Mouse (Mus musculus) hindbrain, embryonic 12.5 days (tissue): Measurements from ENCODE around the gene Fnbp1l. TPM values are rescaled to one million over a fixed set of nuclear protein-coding genes. Genes with fewer than 3 reads are reported as not detected.
A peak's percentile ranks its signal among the peaks of the same experiment; 100 is the strongest.

Experiments
- ATAC-seq: fragments of 200-750 bp; cut with Nextera tagmentation; 2 replicates; pipeline ENCODE4 v1.8.0; 2017; ENCODE audit warnings: moderate TSS enrichment; ENCODE audit not compliant: low FRiP score
- H3K27ac ChIP-seq: fragments of 300-500 bp; sonication (generic); 2 replicates; pipeline ENCODE4 v1.5.1; 2016; ENCODE audit warnings: mild to moderate bottlenecking
- H3K27me3 ChIP-seq: fragments of 300-500 bp; sonication (generic); 2 replicates; pipeline ENCODE4 v1.6.1; 2016; ENCODE audit warnings: mild to moderate bottlenecking
- H3K36me3 ChIP-seq: fragments of 300-500 bp; sonication (generic); 2 replicates; pipeline ENCODE4 v1.6.1; 2016; ENCODE audit warnings: mild to moderate bottlenecking
- H3K4me1 ChIP-seq: fragments of 300-500 bp; sonication (generic); 2 replicates; pipeline ENCODE4 v1.6.1; 2016
- H3K4me2 ChIP-seq: fragments of 300-500 bp; sonication (generic); replicated peaks from 2 replicates; pipeline ENCODE4 v1.6.1; 2016; ENCODE audit warnings: mild to moderate bottlenecking
- H3K4me3 ChIP-seq: fragments of 300-500 bp; sonication (generic); 2 replicates; pipeline ENCODE4 v1.5.1; 2016; ENCODE audit warnings: mild to moderate bottlenecking
- H3K9ac ChIP-seq: fragments of 300-500 bp; sonication (generic); 2 replicates; pipeline ENCODE4 v1.6.1; 2016; ENCODE audit warnings: mild to moderate bottlenecking, moderate library complexity
- H3K9me3 ChIP-seq: fragments of 300-500 bp; sonication (generic); replicated peaks from 2 replicates; pipeline ENCODE4 v1.6.1; 2016; ENCODE audit warnings: mild to moderate bottlenecking
- WGBS: fragments of 180-500 bp; shearing (Covaris S2); methylation state at CpG from one replicate; pipeline ENCODE4 v1.1.7; 2016; 5-methylcytosine and 5-hydroxymethylcytosine counted together
- polyA plus RNA-seq: library from polyadenylated mRNA; unstranded; fragments of >200 nt; fragmentation: Nextera tagmentation; extraction: Ambion mirVana; gene quantifications from 2 replicates; pipeline ENCODE4 v1.2.1, GENCODE M21; 2016

The Fnbp1l gene
- polyA plus RNA-seq, 1 experiment from 2014 or later, result 139 TPM

GRCm38 (mm10) chr3:122517726-122518125 lies 101.8 kb downstream of the Fnbp1l start:
- WGBS, result 51% methylated on average over 4 of the region's 4 CpGs
- peaks cover 28% of the 10 kb centered on the region for H3K4me1 ChIP-seq
- no peaks in the 10 kb centered on the region for H3K36me3 ChIP-seq
- peak overlapping the region; percentile 66 for H3K27ac ChIP-seq
- H3K4me2 ChIP-seq, result no peak overlapping the region
- no peak overlapping the region for H3K4me3 ChIP-seq
- H3K27me3 ChIP-seq, result no peaks in the 10 kb centered on the region
- H3K9me3 ChIP-seq, result no peaks in the 10 kb centered on the region
- H3K9ac ChIP-seq, result no peak overlapping the region
- no peak for ATAC-seq

GRCm38 (mm10) chr3:122516327-122516695 lies 103.2 kb downstream of the Fnbp1l start:
- no peak for ATAC-seq
- no peaks in the 10 kb centered on the region for H3K27me3 ChIP-seq
- no peaks in the 10 kb centered on the region for H3K36me3 ChIP-seq
- H3K9me3 ChIP-seq, result no peaks in the 10 kb centered on the region
- H3K4me2 ChIP-seq, result no peak overlapping the region
- H3K27ac ChIP-seq, result no peak overlapping the region
- no peak overlapping the region for H3K4me3 ChIP-seq
- peaks cover 28% of the 10 kb centered on the region for H3K4me1 ChIP-seq
- H3K9ac ChIP-seq, result no peak overlapping the region
- 95% methylated on average over 3 of the region's 3 CpGs for WGBS

- H3K4me3 ChIP-seq, result no peak overlapping the region
- WGBS, result 78% methylated on average over 6 of the region's 6 CpGs
- H3K36me3 ChIP-seq, result no peaks in the 10 kb centered on the region
- H3K4me2 ChIP-seq, result no peak overlapping the region
- H3K27me3 ChIP-seq, result no peaks in the 10 kb centered on the region
- no peaks in the 10 kb centered on the region for H3K9me3 ChIP-seq
- no peak for ATAC-seq
- peaks cover 28% of the 10 kb centered on the region for H3K4me1 ChIP-seq
- H3K27ac ChIP-seq, result no peak overlapping the region
- H3K9ac ChIP-seq, result no peak overlapping the region
These were observed 103.8 kb downstream of the Fnbp1l start for GRCm38 (mm10) chr3:122515568-122516326.

DNA sequence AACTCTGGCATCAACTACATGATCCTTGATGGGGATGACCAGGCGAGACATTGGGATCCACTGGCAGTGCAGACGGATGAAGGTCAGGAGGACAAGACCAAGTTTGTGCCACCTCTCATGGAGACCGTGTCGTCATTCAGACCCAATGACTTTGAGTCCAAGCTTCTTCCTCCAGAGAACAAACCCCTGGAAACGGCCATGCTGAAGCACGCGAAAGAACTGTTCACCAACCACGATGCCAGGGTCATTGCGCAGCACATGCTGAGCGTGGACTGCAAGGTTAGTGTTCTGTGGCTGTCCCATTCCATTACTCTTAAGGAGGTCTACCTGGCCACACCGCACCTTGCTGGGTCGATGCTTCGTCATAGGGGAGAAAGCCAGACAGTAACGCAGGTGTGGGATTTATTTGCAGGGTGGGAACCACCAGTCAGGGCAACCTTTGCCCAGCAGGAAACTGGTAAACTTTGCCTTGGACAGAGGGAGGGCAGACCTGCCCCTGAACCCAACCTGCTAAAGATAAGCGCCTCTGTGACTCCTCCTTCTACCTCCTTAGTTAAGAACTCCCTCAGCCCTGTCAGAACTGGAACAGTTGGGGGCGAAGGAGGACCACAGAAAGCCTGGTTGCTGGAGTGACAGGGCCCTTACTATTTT lies 106.7 kb downstream of the Fnbp1l start:
- 94% methylated on average over 16 of the region's 16 CpGs for WGBS

DNA sequence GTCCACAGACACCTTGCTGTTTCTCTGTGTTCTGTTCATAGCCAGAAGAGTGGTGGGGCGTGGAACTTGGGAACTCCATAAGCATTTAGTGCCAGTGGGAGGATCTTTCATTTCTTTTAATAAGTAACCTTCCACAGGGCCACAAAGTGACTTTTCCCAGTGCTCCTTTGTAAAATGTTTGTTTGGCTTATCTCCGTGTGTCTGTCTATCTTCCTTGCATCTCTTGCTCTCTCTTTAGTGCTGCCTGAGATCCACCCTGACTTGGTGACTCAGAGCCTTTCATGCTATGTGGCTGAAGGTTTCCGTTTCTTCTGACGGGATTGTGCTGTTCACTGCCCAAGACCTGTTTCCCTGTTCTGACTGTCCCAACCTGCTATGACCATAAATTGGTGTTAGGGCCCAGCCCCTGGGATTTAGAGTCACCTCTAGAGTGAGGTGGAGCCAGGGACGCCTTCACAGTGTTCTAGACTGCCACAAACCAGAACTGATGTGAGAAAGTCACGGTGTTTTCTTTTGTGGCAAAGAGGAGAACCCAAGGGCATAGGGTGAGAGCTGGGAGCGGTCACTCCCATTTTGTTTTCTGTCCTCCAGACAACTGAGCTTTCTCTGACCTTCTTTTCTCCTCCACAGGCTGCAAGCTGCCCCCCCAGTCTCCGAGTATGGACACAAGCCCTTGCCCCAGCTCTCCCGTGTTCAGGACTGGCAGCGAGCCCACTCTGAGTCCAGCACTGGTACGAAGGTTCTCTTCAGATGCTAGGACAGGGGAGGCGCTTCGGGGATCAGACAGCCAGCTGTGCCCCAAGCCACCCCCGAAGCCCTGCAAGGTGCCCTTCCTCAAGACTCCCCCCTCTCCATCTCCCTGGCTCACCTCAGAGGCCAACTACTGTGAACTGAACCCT lies 107.5 kb downstream of the Fnbp1l start:
- H3K36me3 ChIP-seq, result no peaks in the 10 kb centered on the region
- 86% methylated on average over 14 of the region's 14 CpGs for WGBS
- peaks cover 2% of the 10 kb centered on the region; the same call in 1 of the 2 replicates for H3K4me1 ChIP-seq
- H3K27me3 ChIP-seq, result no peaks in the 10 kb centered on the region
- H3K4me2 ChIP-seq, result no peak overlapping the region
- no peaks in the 10 kb centered on the region for H3K9me3 ChIP-seq
- no peak for ATAC-seq
- H3K27ac ChIP-seq, result no peak overlapping the region
- no peak overlapping the region for H3K4me3 ChIP-seq
- H3K9ac ChIP-seq, result no peak overlapping the region

More for the DNA sequence above, 106.7 kb downstream of the Fnbp1l start:
- no peaks in the 10 kb centered on the region for H3K36me3 ChIP-seq
- no peaks in the 10 kb centered on the region for H3K9me3 ChIP-seq
- no peak overlapping the region for H3K27ac ChIP-seq
- H3K27me3 ChIP-seq, result no peaks in the 10 kb centered on the region
- no peak for ATAC-seq
- no peak overlapping the region for H3K4me3 ChIP-seq
- H3K4me2 ChIP-seq, result no peak overlapping the region
- peaks cover 10% of the 10 kb centered on the region for H3K4me1 ChIP-seq
- H3K9ac ChIP-seq, result no peak overlapping the region

DNA sequence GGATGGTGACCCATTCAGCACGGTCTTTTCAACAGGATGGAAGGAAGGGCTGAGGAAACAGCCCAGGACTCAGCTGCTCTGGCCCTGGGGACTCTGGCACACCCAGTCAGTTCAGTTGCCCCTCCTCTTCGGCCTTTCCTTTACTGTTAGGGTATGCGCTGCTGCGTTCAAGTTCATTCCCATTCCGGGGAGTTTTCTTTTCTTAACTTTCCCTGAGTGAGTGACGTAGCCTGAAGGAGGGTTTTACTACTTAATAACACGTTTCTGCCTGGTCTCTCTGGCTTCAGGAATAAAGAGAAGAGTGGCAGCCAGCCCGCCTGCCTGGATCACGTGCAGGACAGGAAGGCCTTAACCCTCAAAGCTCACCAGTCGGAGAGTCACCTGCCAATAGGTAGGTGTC lies 108.6 kb downstream of the Fnbp1l start:
- Histone ChIP-seq H3K4me3 (no peak overlapping the region), H3K9me3 (no peaks in the 10 kb centered on the region), H3K36me3 (no peaks in the 10 kb centered on the region), H3K27me3 (no peaks in the 10 kb centered on the region), H3K4me2 (no peak overlapping the region), H3K4me1 (0 out of 2 replicates have a peak, but pooled peaks cover 2% of the 10 kb centered on the region), H3K27ac (no peak overlapping the region), H3K9ac (no peak overlapping the region)
- 80% methylated on average over 10 of the region's 10 CpGs for WGBS
- ATAC-seq, result no peak

DNA sequence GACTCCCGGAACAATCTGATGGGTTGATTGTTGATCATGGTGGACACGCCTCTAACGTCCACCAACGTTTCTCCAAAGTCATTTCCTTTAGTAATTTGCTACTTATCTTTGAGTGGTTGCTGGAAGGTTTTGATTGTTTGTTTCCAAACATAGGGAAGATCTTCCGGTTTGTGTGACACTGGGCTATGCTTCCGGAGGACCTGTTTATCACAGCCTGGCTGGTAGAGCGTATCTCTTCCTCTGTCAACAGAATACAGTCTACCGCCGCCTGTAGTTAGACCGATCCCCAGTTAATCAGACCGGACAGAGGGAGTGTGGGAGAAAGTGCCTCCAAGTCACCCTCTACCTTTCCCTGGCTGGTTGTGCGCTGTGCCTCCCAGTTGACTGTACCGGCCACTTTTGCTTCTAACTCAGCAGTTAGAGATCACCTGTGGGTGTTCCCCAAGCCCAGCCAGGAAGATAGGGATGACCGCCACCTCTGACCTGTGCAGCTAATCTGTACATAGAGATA lies 109.2 kb downstream of the Fnbp1l start:
- no peaks in the 10 kb centered on the region for H3K27me3 ChIP-seq
- H3K9me3 ChIP-seq, result no peaks in the 10 kb centered on the region
- WGBS, result 87% methylated on average over 14 of the region's 14 CpGs
- H3K4me1 ChIP-seq, result 0 out of 2 replicates have a peak, but pooled peaks cover 2% of the 10 kb centered on the region
- no peak overlapping the region for H3K9ac ChIP-seq
- no peaks in the 10 kb centered on the region for H3K36me3 ChIP-seq
- H3K27ac ChIP-seq, result no peak overlapping the region
- no peak overlapping the region for H3K4me2 ChIP-seq
- H3K4me3 ChIP-seq, result no peak overlapping the region
- no peak for ATAC-seq

DNA sequence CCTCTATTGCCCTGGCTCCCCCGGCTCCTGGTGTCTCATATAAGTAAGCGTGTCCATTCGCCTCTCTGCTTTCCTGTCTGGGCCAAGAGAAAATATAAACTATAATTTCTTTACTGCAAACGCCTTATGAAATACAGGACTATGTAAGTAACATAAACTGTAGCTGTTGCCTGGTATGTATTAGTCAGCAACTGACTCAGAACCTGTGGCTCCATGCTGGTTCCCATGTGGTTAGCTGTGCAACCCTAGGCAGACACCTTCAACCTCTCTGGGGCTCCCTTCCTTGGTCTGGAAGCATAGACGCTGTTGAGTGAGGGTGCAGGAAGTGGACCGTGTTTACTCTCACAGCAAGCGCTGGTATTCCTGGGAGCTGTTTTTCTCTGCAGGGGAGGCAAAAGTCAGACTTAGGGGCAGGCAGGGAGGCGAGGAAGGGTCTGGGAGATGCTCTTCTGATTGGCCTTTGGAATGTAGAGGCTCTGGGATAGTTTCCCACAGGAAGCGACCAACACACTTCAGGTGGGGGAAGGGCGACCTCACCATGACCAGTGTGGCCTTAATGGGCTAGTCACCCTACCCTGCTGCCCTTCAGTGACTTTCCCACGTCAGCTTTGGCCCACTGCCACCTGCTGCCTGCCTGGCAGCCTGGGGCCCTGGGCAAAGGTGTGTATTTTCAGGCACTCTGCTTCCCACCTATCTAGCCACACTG lies 109.8 kb downstream of the Fnbp1l start:
- Histone ChIP-seq H3K27ac (no peak overlapping the region), H3K27me3 (no peaks in the 10 kb centered on the region), H3K4me3 (no peak overlapping the region), H3K9ac (no peak overlapping the region), H3K9me3 (no peaks in the 10 kb centered on the region), H3K4me2 (no peak overlapping the region), H3K4me1 (0 out of 2 replicates have a peak, but pooled peaks cover 2% of the 10 kb centered on the region), H3K36me3 (no peaks in the 10 kb centered on the region)
- 72% methylated on average over 11 of the region's 11 CpGs for WGBS
- ATAC-seq, result peak; percentile 3; the same call in 1 of the 2 replicates

DNA sequence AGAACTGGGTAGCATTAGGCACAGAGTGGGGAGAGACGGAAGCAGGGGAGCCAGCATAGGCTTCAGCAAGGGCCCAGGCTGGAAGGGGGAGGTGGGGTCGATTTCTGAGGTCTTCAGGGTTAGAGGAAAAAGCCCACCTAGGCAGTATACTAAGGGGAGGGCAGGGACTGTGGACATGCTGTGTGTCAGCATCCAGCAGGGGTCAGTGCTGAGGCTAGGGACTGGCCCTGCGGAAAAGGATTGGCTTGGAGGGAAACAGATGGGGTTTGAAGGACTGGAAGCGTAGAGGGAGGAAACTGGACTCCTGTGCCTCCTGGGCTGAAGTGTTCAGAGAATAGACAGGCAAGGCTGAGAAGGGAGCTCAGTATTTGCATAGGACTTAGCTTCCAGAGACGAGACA lies 110.4 kb downstream of the Fnbp1l start:
- Histone ChIP-seq H3K36me3 (no peaks in the 10 kb centered on the region), H3K27me3 (no peaks in the 10 kb centered on the region), H3K27ac (no peak overlapping the region), H3K4me2 (no peak overlapping the region), H3K9me3 (no peaks in the 10 kb centered on the region), H3K4me3 (no peak overlapping the region), H3K9ac (no peak overlapping the region), H3K4me1 (0 out of 2 replicates have a peak, but pooled peaks cover 2% of the 10 kb centered on the region)
- WGBS, result 35% methylated on average over 5 of the region's 5 CpGs
- ATAC-seq, result peak; percentile 72; the same call in 1 of the 2 replicates

DNA sequence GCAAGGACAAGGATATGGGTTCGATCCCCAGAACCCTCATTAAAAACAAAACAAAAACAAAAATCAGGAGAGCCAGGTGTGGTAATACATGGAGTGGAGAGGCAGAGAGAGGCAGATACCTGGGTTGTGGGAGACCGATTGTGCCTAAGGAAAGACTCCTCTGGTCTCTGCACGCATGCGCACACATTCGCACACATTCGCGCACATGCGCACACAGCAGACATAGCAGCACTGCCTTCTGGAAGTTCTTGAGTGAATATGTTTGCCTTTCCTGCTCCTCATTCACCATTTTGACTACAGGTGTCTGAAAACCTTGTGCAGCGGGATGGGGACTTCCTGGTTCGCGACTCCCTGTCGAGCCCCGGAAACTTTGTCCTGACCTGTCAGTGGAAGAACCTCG lies 111.7 kb downstream of the Fnbp1l start:
- Histone ChIP-seq H3K27ac (no peak overlapping the region), H3K27me3 (no peaks in the 10 kb centered on the region), H3K9me3 (no peaks in the 10 kb centered on the region), H3K9ac (no peak overlapping the region), H3K4me3 (no peak overlapping the region), H3K4me1 (0 out of 2 replicates have a peak, but pooled peaks cover 2% of the 10 kb centered on the region), H3K36me3 (no peaks in the 10 kb centered on the region), H3K4me2 (no peak overlapping the region)
- ATAC-seq, result no peak
- 93% methylated on average over 14 of the region's 14 CpGs for WGBS

DNA sequence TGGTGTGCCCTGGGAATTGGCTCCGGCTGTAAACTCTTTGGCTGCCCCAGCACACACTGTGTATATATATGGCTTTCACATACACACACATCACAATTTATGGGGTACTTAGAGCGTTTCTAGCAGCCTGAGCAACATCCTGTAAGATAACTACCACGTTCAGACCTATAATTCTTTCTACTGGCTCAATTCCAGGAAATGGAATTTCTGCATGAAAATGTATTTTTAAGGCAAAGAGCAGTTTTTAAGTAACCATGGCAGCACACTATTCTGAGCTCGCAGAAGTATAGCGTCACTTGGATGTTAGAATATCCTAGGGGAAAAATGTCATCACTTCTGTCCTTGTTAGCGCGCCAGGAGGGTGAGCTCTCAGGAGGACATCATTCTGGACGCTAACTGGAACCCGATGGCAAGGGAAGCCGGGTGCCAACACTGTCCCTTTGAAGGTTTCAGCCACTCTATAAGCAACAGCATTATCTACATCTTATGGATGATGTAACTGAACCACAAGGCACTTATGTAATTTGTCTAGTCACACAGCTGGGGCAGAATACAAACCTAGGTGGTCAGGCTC lies 113.1 kb downstream of the Fnbp1l start:
- no peak for ATAC-seq
- Histone ChIP-seq H3K4me1 (peaks cover 8% of the 10 kb centered on the region), H3K4me2 (no peak overlapping the region), H3K4me3 (no peak overlapping the region), H3K36me3 (no peaks in the 10 kb centered on the region), H3K9ac (no peak overlapping the region), H3K27ac (no peak overlapping the region), H3K9me3 (no peaks in the 10 kb centered on the region), H3K27me3 (no peaks in the 10 kb centered on the region)
- WGBS, result 82% methylated on average over 10 of the region's 10 CpGs
